Mouse (Mus musculus) kidney, postnatal 10 days (tissue): Measurements from ENCODE around the gene Uap1.

ENCODE experiments used
- DNase-seq: peaks from one replicate; pipeline ENCODE4 v3.0.0; 2021; ENCODE audit warnings: mixed read lengths

Gene Uap1

GRCm38 (mm10) chr1:170174814-170175332 is at the start of gene Uap1:
Uap1 (minus strand) TSS chr1:170174957.
- DNase-seq, result peak; percentile 98

DNA sequence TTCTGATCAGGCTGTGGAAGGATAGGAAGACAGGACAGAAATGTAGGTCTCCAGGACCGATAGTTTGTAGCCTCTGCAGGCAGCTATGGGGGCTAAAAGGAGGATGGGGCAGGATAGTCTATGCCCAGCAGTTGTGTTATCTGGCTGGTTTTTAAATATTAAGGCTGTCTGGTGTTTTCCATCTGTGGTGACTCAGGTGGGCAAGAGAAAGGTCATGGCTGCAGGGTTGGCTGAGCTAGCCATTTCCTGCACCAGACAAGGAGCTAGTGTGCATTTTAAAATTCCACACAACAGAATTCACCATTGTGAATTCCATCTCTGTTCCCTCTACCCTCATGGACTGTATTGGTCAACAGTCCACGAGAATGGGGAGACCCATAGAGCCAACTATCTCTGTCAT is 48.5 kb upstream of the Uap1 start:
- no peak for DNase-seq

DNA sequence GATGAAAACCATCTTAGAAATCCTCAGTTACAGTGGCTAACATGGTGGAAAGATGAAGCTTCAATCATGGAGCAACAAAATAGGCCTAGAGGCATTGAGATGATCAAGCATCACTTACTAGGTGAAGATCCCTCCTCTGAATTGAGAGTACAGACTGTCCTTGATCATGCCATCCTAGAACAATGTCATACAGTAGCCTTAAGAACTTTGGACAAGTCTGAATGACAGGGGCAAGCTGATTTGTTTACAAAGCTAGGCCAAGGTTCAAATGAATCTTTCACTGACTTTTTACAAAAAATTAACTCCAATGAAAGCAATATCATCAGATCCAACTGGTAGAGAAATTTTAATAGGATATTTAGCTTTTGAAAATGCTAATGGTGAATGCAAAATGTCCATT is 45.6 kb upstream of the Uap1 start:
- no peak for DNase-seq

DNA sequence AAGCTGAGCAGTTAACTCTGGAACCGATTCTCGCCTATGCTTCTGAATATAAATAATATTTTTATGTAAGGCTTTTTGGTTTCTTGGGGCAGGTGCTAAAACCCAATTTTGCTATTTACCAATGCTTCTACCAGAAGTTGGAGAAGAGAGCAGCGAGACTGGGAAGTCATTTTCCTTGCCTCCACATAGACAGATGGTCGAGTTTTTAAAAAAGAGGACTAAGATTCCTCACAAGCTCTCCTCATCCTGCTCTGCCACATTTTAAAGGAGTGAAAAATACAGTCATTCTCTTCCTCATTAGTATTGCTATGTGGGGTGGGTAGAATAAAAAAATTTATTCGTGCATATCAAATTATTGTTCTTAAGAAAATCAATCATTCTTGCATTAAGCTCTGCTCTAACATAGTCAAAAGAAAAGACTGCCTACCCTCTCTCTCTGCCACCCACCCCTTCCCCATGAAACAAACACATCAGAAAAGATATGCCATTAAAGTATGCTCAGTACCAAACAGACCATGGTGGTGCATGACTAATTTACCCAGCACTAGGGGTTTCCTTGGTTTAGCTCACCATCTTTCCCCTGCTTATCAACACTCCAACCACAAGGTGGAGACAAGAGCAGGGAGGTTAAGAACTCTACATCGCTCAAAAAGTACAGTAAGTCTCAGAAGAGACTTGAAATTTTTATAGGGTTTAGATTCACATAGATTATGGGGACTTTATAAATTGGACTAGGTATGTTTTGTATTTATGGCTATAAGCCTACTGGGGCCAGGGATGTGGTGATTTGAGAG is 43.5 kb upstream of the Uap1 start:
- DNase-seq, result no peak

- no peak for DNase-seq
Observed at GRCm38 (mm10) chr1:170215590-170215989, 40.8 kb upstream of the Uap1 start.

GRCm38 (mm10) chr1:170214757-170215522 is 40.2 kb upstream of the Uap1 start, which contains the start of gene Uhmk1:
Uhmk1 (minus strand) TSS chr1:170215397.
- DNase-seq, result peak; percentile 94

DNA sequence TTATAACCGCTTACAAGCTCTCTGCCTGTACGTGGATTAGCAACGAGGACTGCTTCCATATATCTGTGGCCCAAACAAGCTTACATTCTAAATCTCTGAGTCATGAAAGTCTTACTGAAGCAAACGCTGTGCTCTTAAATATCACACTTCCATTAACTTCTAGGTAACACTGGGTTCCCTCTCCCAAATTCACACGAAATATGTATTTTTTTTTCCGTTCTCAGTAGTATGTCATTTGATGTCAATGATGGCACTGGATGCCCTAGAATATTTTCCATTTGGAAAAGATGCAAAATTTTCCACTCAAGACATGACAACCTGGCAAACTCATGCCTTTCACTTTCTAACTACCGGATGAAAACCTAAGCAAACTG is 39.6 kb upstream of the Uap1 start:
- DNase-seq, result no peak

DNA sequence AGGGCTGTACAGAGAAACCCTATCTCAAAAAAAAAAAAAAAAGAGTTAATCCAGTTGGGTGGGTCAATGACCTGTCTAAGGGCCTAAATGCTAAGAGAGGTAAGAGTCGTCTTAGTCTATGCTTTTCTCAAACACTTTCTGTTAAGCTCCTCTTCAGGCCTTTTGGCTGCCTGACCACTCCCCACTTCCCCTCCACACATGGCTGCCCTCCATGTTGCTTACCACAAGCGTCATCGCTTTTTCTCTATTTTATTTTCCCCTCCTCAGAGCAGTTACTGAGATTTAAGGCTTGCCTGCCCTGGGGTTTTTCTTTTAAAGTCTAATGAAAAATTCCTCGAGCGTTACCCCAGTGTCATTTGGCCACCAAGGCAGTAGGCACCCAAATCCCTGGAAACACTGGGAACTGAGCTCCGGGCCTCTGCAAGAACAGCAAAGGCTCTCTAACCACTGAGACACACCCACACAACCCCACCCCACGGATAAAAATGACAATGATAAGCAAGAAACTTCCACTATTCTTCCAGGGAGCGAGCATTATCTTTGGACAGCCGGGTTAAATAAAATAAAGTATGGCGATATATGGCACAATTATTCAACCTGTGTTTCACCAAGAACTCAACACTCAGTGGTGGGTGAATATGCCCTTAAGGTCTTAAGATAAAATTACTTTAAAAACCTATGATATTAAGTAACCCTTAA is 38.6 kb upstream of the Uap1 start:
- no peak for DNase-seq

- DNase-seq, result no peak
Observed at GRCm38 (mm10) chr1:170206395-170206794, 31.6 kb upstream of the Uap1 start.

GRCm38 (mm10) chr1:170200379-170200778 is 25.6 kb upstream of the Uap1 start:
- DNase-seq, result peak; percentile 53

DNA sequence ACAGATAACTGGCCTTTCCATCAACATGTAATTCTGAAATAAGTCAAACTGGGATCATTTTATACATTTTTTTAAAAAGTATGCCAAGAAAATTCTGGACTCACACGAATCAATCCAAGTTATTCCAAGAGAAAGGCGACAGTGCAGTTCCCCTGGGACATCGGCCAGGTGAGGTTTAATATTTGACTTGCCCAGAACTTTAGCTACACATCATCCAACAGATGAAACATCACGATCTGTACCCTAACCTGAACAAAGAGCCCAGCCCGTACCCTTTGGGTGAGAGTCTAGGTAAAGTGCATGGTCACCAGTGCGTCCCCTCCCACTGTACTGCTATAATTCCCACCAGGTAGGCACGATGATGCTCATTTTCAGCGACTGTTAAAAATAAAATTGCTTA is 21.5 kb upstream of the Uap1 start:
- DNase-seq, result peak; percentile 27

DNA sequence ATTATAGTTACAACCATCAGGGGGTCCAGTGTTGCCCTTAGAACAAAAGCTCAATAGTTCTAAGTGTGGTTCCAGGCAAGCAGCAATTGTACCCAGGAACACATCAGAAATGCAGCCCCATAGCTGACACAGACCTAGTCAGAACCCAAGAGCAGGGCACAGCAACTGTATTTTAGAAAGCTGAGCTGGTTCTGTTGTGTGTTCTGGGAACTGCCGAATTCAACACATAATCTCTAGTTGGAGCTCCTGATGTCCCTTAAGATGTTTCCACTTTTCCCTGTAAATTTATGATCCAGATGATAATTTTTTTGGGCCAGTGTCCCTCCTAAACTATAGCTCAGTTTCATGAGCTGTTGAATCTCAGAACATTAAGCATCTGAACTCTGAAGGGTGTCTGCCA is 17.2 kb upstream of the Uap1 start:
- DNase-seq, result no peak

DNA sequence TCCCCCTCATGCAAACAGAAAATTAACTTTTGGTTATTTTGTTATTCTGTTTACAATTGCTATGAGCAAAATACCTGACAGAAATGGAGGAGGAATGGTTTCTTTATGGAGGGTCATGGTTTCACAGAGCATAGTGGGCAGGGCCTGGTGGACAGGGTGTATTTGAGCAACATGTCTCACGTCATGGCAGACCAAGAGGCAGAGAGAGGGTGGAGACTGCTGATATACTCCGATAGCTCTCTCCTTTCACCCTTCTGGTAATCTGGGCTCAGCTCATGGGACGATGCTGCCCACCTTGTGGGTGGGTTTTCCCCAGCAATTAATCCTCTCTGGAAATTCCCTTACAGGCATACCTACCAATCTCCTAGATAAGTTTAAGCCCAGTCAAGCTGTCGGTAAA is 15.5 kb upstream of the Uap1 start:
- DNase-seq, result no peak

GRCm38 (mm10) chr1:170188601-170189000 is 13.8 kb upstream of the Uap1 start:
- DNase-seq, result peak; percentile 22

DNA sequence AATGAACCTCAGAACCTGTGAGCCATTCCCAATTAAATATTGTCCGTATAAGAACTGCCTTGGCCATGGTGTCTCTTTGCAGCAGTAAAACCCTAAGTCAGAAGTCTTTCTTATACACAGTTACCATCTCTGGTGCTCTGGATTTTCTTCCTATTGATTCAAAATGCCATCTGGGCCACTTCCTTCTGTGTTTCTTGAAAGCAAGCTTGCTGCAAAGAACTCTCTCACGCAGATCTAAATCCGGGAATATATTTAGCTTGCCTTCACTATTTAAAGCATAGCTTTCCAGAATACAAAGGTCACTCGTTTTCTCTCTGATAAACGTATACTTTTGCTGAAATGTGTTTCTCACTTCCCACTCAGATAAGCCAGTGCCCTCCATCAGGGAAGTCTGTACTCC is 11.8 kb upstream of the Uap1 start:
- DNase-seq, result no peak

DNA sequence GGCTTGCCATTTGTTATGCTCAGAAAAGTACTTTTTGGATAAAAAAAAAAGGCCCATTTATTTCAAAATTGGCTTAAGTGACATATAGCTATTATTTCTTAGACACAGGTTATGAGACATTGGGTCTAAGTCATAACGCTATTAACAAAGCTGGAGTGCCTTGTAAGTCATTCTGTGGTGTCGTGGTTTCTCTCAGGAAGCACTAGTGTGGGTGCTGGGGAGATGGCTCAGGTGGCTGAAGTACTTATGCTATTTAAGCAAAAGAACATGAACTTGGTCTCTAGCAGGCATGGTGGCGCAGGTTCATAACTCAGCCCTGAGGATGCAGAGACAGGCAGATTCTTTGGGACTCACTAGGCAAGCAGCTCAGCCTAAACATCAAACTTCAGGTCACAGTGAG is 10.4 kb upstream of the Uap1 start:
- no peak for DNase-seq

DNA sequence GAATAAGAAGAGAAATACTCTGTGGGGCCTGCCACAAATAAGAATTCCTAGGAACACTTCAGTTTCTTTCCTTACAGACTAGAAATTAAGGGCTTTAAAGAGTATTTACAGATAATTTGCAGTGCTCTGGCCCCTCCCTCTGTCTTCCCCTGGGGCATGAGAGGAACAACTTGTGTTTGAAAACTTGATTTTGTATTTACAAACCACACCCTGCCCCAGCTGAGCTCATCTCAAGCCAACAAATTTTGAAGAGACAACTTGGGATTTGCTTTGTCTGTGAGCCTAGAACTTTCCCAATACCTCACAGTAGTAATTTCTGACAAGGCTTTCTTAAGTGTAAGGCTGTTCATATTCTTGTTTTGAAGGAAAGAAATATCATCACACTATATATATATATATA is 7.9 kb upstream of the Uap1 start:
- DNase-seq, result no peak

DNA sequence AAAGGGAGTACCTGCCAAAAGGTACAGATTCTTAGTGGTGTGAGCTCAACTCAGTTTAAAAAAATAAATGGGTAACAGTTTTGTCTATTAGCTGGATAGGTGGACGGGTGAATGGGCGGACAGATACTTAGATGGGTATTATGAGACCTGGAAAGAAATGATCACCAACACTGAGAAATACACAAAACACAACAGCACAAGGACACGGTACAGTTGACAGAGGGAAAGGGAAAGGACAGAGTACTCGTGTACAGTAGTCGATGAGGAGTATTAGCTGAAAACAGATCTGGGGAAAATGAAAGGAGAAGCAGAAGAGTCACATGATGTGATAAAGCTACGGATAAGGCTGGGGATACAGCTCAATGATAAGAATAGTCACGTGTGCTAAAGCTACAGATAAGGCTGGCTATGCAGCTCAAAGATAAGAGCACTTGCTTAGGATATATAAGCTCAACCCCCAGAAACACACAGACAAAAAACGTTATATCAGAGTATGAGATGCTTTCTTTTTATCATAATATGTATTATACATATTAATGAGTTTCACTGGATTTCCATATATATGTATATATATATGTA is 2.0 kb upstream of the Uap1 start:
- no peak for DNase-seq

GRCm38 (mm10) chr1:170175848-170176247 is 1.1 kb upstream of the Uap1 start:
- DNase-seq, result no peak

- DNase-seq, result peak; percentile 27
Observed at GRCm38 (mm10) chr1:170173991-170174813, 555 bp downstream of the Uap1 start.

DNA sequence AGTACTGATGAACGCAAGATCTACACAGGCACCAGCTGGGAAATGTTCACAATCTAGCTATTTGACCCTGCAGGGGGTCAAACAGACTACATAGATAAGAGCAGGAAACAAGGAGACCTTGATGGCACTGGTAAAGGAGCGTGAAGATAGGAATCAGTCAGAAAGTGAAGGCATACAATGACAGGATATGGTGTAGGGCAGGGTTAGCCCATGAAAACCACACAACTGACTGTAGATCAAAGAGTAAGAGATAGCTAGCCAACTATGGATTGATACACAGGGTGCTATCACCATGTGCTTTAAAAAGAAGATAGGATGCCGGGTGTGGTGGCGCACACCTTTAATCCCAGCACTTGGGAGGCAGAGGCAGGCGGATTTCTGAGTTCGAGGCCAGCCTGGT is 7.0 kb downstream of the Uap1 start:
- DNase-seq, result no peak

DNA sequence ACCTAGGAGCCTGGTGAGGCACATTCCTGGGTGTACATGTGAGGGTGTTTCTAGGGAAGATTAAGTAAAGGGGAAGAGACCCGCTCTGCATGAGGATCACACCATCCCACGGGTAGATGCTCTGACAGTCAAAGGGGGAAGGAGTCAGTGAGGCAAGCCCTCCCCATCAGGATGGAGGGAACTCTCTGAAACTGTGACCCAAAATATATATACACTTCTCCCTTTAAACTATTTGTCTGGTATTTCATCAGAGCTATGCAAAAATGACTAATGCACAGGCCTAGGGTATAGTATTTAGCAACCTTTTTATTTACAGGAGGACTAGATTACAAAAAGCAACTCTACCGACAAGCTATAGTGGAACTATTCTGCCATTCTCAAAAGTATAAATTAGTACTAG is 9.8 kb downstream of the Uap1 start:
- DNase-seq, result no peak
